Mouse (Mus musculus) intestine, embryonic 15.5 days (tissue): ENCODE results near the gene Syt12. TPM values are rescaled to one million over a fixed set of nuclear protein-coding genes. Genes with fewer than 3 reads are reported as not detected.

ENCODE experiments used
- polyA plus RNA-seq: library from polyadenylated mRNA; unstranded; fragments of >200 nt; fragmentation: Nextera tagmentation; extraction: Ambion mirVana; gene quantifications from 2 replicates; pipeline ENCODE4 v1.2.1, GENCODE M21; 2015

Gene Syt12
- polyA plus RNA-seq, 1 experiment from 2014 or later: 0.46 TPM

Other genes with a start within 250 kb of the Syt12 start
- 35.0 and 40.8 TPM in 2 replicates for gene Pold4, start 245.5 kb downstream of the Syt12 start, polyA plus RNA-seq
- 22.2 and 24.8 TPM in 2 replicates for gene Ssh3, start 208.3 kb downstream of the Syt12 start, polyA plus RNA-seq
- gene Ankrd13d, start 194.3 kb downstream of the Syt12 start, polyA plus RNA-seq: 5.3 and 5.7 TPM in 2 replicates
- gene Grk2, start 171.2 kb downstream of the Syt12 start, polyA plus RNA-seq: 18.2 and 18.3 TPM in 2 replicates
- 37.5 and 38.9 TPM in 2 replicates for gene Kdm2a, start 79.2 kb downstream of the Syt12 start, polyA plus RNA-seq
- 20.0 and 21.6 TPM in 2 replicates for gene Rhod, start 38.0 kb downstream of the Syt12 start, polyA plus RNA-seq
- 7.6 and 9.7 TPM in 2 replicates for gene 2010003K11Rik, start 21.1 kb upstream of the Syt12 start, polyA plus RNA-seq
- gene Pcx, start 33.0 kb upstream of the Syt12 start, polyA plus RNA-seq: 11.8 and 15.0 TPM in 2 replicates
- gene Lrfn4, start 138.2 kb upstream of the Syt12 start, polyA plus RNA-seq: 6.5 and 7.8 TPM in 2 replicates
- gene Rce1, start 148.2 kb upstream of the Syt12 start, polyA plus RNA-seq: 61.5 and 68.8 TPM in 2 replicates
- gene Gm960, start 221.2 kb upstream of the Syt12 start, polyA plus RNA-seq: 1.4 and 2.7 TPM in 2 replicates
- 1.4 and 1.7 TPM in 2 replicates for gene Sptbn2, start 233.7 kb upstream of the Syt12 start, polyA plus RNA-seq